Mouse (Mus musculus) urinary bladder, postnatal 25 days (tissue): ENCODE measurements around the gene Hk1.

Source experiments
- DNase-seq: peaks from one replicate; pipeline ENCODE4 v3.0.0; 2022; ENCODE audit warnings: low spot score

Gene Hk1

DNA sequence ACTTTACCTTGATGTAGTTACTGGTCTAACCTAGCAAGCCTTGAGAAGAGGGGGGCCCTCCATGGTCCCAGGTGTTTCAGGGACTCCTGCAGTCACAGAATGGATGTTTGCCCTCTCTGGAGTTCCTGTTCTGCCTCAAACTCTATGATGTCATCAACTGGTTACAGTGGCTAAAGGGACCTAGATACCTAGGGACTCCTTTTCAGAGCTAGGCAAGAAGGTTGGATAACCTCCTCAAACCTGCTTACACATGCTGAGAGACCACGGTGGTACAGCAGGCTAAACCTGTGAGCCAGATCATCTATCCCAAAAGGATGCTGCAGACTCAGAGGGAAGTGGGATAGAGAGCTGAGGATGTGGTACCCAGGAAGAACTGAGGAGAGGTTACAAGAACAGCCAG lies at the start of gene Hk1:
Hk1 (minus strand) TSS at position 101 of the 400 bp plus-strand sequence.
- DNase-seq = no peak

DNA sequence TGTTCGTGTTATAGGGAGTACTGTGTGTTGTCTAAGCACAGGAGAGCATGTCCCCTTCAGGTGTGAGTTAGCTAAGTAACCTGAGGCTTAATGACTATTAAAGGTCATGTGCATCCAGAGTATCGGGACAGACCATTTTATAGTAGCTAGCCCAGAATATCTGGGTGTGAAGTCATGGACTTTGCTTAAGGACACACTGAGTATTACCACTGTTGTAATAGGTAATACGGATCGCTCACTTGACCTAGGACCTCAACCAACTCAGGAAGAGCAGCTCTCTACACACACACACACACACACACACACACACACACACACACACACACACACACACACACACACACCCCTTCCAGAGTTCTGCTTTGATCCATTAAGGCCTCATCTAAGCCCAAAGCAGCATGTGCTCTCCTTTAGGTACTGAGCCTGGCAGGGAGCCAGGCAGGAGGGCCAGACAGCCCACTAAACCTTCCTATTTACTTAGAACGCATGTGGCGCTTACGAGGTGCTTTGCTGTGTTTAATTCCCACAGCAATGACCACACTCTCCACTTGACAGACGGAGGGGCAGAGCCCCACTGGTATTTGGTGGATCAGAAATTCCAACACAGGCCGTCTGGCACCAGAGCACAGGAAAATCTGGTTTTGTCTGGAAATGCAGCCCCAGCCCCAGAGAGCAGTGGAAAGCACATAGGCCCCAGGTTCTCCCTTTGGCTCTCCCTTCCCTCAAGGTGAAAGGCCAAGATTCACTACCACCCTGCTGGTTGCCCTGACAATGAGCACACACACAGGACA lies 45.6 kb upstream of the Hk1 start:
- no peak for DNase-seq

GRCm38 (mm10) chr10:62422255-62422654 lies 42.5 kb upstream of the Hk1 start, which contains the start of gene Hkdc1:
TSS of gene Hkdc1 (minus strand) at chr10:62422491.
- DNase-seq = no peak

GRCm38 (mm10) chr10:62421127-62421526 lies 41.4 kb upstream of the Hk1 start:
- no peak for DNase-seq

DNA sequence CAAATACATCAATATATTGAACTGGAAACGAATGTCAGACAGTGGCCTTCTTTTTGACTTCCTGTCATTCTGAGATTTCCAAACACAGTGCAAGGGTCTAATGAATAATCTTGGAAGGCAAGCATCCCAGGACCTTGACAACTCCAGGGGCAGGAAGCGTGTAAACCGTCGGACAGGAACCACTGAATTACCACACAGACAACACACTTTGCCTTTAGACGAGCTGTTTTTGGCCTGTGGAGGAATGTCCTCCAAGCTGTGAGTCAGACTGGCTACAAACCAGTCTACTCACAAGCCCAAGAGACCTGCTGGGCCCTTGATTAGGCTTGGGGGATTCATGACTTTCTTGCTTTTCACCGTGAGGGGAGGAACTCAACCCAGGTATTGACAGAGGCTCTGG lies 40.7 kb upstream of the Hk1 start:
- DNase-seq = no peak

GRCm38 (mm10) chr10:62419422-62419821 lies 39.7 kb upstream of the Hk1 start:
- DNase-seq = no peak

GRCm38 (mm10) chr10:62418831-62419356 lies 39.2 kb upstream of the Hk1 start:
- no peak for DNase-seq

- DNase-seq = no peak
Measured at GRCm38 (mm10) chr10:62413606-62413982, 33.9 kb upstream of the Hk1 start.

GRCm38 (mm10) chr10:62412906-62413605 lies 33.3 kb upstream of the Hk1 start:
- peak; percentile 29 for DNase-seq

GRCm38 (mm10) chr10:62411431-62412410 lies 32.0 kb upstream of the Hk1 start:
- DNase-seq = no peak

GRCm38 (mm10) chr10:62410943-62411342 lies 31.2 kb upstream of the Hk1 start:
- DNase-seq = peak; percentile 68

DNA sequence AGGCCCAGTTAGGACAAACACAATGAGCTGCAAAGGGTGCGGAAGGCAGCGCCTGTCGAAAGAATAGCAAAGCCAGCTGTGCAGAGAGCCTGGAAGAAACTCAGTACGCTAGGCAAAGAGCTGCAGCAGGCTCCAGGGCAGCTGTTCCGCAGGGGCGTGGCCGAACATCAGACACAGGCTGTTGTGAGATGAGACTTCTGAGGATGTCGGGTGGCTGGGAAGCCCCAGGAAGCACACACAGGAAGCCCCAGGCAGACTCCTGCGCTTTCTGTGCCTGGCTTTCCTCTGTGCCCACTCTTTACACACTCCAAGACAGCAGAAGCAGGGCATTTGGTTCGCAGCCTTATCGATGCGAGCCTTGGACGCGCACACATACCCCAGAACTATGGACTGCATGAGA lies 25.2 kb upstream of the Hk1 start:
- DNase-seq = no peak

GRCm38 (mm10) chr10:62401641-62402111 lies 22.0 kb upstream of the Hk1 start:
- DNase-seq = no peak

- no peak for DNase-seq
Measured at GRCm38 (mm10) chr10:62383011-62383410, 3.3 kb upstream of the Hk1 start.

DNA sequence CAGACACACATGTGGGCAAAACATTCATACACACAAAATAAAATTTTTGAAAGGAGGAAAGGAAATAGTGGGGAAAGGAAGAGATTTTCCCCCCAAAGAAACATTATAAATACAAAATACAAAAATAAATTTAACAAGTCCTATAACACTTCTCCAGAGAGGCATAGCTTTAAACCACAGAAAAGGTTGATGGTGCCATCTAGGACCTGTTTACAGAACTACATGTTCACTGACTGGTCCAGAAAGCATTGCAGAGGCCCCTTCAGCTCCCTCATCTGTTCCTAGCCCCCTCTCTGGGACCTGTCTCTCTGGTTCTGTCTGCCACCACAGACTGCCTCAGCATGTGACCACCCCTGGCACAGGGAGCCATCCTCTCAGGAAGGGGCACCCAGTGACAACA lies 1.2 kb upstream of the Hk1 start:
- DNase-seq = no peak

DNA sequence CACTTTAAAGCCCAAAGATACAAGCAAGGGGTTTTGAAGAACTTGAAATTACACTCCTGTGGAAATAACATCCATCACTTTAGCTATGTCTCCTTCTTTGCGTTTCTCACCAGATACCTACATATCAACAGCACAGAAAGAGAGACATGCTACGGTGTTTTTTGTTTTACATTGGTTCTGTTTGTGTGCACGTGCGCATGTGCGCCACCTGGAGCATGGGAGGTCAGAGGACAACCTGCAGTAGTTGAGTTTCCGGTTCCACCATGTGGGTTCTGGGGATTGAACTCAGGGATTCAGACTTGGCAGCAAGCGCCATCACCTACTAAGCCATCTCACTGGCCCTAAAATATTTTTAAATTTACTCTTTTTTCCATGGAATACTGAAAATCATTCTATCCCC lies 20.9 kb downstream of the Hk1 start:
- no peak for DNase-seq

- DNase-seq = no peak
Measured at GRCm38 (mm10) chr10:62356105-62356730, 23.5 kb downstream of the Hk1 start.

GRCm38 (mm10) chr10:62345147-62345546 lies 34.6 kb downstream of the Hk1 start:
- no peak for DNase-seq

- DNase-seq = no peak
Measured at GRCm38 (mm10) chr10:62344004-62344752, 35.5 kb downstream of the Hk1 start.

- DNase-seq = no peak
Measured at GRCm38 (mm10) chr10:62342512-62342911, 37.2 kb downstream of the Hk1 start.

GRCm38 (mm10) chr10:62341956-62342355 lies 37.8 kb downstream of the Hk1 start:
- DNase-seq = no peak
